Mouse (Mus musculus) common myeloid progenitor, adult 5-6 weeks (primary cell): ENCODE data around the gene Actl10. TPM values are rescaled to one million over a fixed set of nuclear protein-coding genes. Genes with fewer than 3 reads are reported as not detected.

Experiments used
- ATAC-seq: replicated peaks from 2 replicates; pipeline ENCODE4 v1.8.0; 2016; ENCODE audit warnings: low read depth, mild to moderate bottlenecking, moderate TSS enrichment, inconsistent platforms; ENCODE audit not compliant: poor library complexity, severe bottlenecking
- total RNA-seq: library from RNA; stranded (forward); fragments of 200-1000, 187-1606 nt; gene quantifications from 2 replicates; pipeline ENCODE4 v1.2.3, GENCODE M21; 2017

Gene Actl10
- total RNA-seq, 1 experiment from 2014 or later, result not detected

GRCm38 (mm10) chr2:154574271-154574670, 22.7 kb downstream of the Actl10 start:
- ATAC-seq, result no peak

- ATAC-seq, result no peak
Measured at GRCm38 (mm10) chr2:154576876-154577743, 25.5 kb downstream of the Actl10 start.

- no peak for ATAC-seq
Measured at GRCm38 (mm10) chr2:154577744-154578067, 26.1 kb downstream of the Actl10 start.

GRCm38 (mm10) chr2:154580586-154580985, 29.0 kb downstream of the Actl10 start:
- ATAC-seq, result no peak

GRCm38 (mm10) chr2:154581421-154581820, 29.8 kb downstream of the Actl10 start:
- no peak for ATAC-seq

GRCm38 (mm10) chr2:154583906-154584872, 32.6 kb downstream of the Actl10 start:
- ATAC-seq, result peak; percentile 73

GRCm38 (mm10) chr2:154584931-154585601, 33.5 kb downstream of the Actl10 start:
- no peak for ATAC-seq

- peak; percentile 42 for ATAC-seq
Measured at GRCm38 (mm10) chr2:154586405-154586804, 34.8 kb downstream of the Actl10 start.

GRCm38 (mm10) chr2:154589051-154589450, 37.5 kb downstream of the Actl10 start:
- no peak for ATAC-seq

GRCm38 (mm10) chr2:154591239-154591638, 39.7 kb downstream of the Actl10 start:
- no peak for ATAC-seq

- peak; percentile 78 for ATAC-seq
Measured at GRCm38 (mm10) chr2:154593025-154593424, 41.4 kb downstream of the Actl10 start.

GRCm38 (mm10) chr2:154595775-154596174, 44.2 kb downstream of the Actl10 start:
- no peak for ATAC-seq

GRCm38 (mm10) chr2:154597399-154597798, 45.8 kb downstream of the Actl10 start:
- peak; percentile 83 for ATAC-seq

- ATAC-seq, result no peak
Measured at GRCm38 (mm10) chr2:154600586-154600985, 49.0 kb downstream of the Actl10 start.

GRCm38 (mm10) chr2:154601324-154601723, 49.7 kb downstream of the Actl10 start:
- ATAC-seq, result no peak

Other genes starting within 250 kb of the Actl10 start
- not detected in 2 replicates for gene Bpifb9b, start 244.5 kb upstream of the Actl10 start, total RNA-seq
- gene Cdk5rap1, start 178.8 kb upstream of the Actl10 start, total RNA-seq, result 16.8 and 17.7 TPM in 2 replicates
- gene Snta1, start 143.7 kb upstream of the Actl10 start, total RNA-seq, result not detected in 2 replicates
- 16.2 and 23.8 TPM in 2 replicates for gene Cbfa2t2, start 115.3 kb upstream of the Actl10 start, total RNA-seq
- not detected in 2 replicates for gene 1700003F12Rik, start 4.7 kb upstream of the Actl10 start, total RNA-seq
- 0.15 and 0.64 TPM in 2 replicates for gene Necab3, start 7.1 kb downstream of the Actl10 start, total RNA-seq
- gene E2f1, start 18.1 kb downstream of the Actl10 start, total RNA-seq, result 11.1 and 13.2 TPM in 2 replicates
- gene Pxmp4, start 51.9 kb downstream of the Actl10 start, total RNA-seq, result 14.2 and 18.2 TPM in 2 replicates
- 0.34 and 0.87 TPM in 2 replicates for gene Zfp341, start 61.5 kb downstream of the Actl10 start, total RNA-seq
- gene 4930519P11Rik, start 61.7 kb downstream of the Actl10 start, total RNA-seq, result not detected in 2 replicates
- gene Chmp4b, start 99.9 kb downstream of the Actl10 start, total RNA-seq, result 99.8 and 109 TPM in 2 replicates
- not detected in 2 replicates for gene Gm14214, start 218.3 kb downstream of the Actl10 start, total RNA-seq
- gene Raly, start 239.3 kb downstream of the Actl10 start, total RNA-seq, result 196 and 236 TPM in 2 replicates
- not detected in 2 replicates for gene a, start 239.6 kb downstream of the Actl10 start, total RNA-seq